Mouse (Mus musculus) cortical plate, adult 2 months (tissue): ENCODE data around the gene Dnase2b.

ENCODE experiments used
- CTCF ChIP-seq: fragments of 200-500 bp; IDR thresholded peaks from 2 replicates; pipeline ENCODE4 v1.5.1; 2011; ENCODE audit warnings: mild to moderate bottlenecking, control low read depth, low read length; ENCODE audit not compliant: insufficient read depth; ENCODE audit errors: extremely low read depth
- POLR2A ChIP-seq: fragments of 200-500 bp; IDR thresholded peaks from 2 replicates; pipeline ENCODE4 v1.6.1; 2011; ENCODE audit warnings: mild to moderate bottlenecking, low read length, control low read depth; ENCODE audit not compliant: insufficient read depth; ENCODE audit errors: extremely low read depth

DNA sequence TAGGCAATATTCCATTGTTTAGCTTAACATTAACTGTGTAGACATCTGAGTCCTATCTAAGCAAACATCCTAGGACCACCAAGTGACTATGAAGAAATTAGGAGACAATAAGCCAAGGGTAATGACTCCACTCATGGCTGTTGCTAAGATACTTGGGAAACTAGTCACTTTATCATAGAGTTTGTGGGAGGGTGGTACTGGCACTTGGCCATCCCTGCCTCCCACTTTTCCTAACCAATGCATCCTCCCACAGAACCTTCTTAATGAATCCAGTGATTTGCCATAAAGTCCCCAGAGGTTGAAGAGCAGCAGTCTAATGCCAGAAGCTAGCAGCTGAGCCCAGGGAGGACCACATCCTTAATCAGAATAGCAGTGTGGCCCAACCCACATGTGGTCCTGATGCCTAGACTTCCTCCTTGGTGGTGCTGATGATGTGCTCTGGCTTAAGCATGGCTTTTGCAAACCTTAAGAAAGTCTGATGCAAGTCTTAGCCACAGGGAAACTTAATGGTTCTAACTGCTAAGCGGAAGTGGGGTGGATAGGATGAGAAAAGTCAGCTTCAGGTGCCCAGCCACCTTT, 42.8 kb upstream of the Dnase2b start:
- TF ChIP-seq POLR2A (no peak), CTCF (no peak)
